Comparison of ENCODE assay signal across 9 mouse cellular contexts in the genomic region with DNA sequence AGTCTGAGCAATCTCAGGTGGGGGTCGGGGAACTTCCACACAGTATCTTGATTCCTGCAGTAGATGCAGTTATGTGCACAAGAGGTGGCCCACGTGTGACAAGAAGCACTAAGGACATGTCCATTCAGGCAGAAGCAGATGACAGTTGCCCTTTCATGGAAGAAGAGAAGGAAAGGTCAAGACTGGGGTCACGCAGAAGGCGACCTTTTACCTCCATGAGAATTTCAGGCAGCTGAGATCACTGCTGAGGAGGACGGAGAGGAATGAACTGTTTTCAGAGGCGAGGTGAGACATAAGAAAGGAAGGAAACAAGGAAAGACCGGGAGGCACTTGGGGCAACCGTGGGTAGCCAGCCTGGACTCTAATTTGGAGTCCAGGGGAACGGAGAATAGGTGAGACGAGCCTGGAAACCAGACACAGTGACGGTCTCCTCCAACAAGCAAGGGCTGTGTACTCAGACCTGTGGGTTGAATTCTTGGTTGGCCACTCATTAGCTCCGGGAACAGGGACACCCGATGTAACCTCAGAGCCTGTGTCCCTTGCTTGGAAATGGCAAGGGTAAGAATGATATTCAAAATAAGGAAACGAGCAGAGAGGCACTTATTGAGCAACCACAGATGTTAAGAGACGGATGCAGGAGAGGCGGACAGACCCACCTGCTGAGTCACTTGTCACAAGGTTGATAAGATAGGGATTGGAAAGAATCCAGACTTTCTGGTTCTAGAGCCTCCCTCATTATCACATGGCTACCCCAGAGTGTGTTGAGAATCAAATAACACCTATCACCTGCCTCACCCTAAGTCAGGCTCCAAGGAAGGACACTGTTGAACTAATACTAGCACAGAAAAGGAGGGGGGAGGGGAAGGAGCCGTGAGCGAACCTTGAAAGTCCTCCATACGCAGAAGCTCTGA.
DNase-seq lines count a peak whose midpoint lies in the region; ATAC-seq lines count a peak whose summit lies in the region.
"Had no signal": no experiment of that assay in that cellular context is flagged by ENCODE, and none has a peak within 500 bp of the region (broad histone marks: within the 10 kb centered on the region; RNA-seq: fewer than 3 reads in every experiment).

No protein-coding gene starts in this region.

- no peak overlapping the region for H3K9ac ChIP-seq in intestine, embryonic 16.5 days (ENCODE audit: low read depth, low read length)
- H3K9ac ChIP-seq: hindbrain, embryonic 15.5 days had no signal

- no peaks in the 10 kb centered on the region for H3K9me3 ChIP-seq in intestine, embryonic 16.5 days (ENCODE audit: control insufficient read depth, low read length)
- H3K9me3 ChIP-seq: hindbrain, embryonic 15.5 days had no signal

- peak; percentile 91 for DNase-seq in heart, adult 11 months
- DNase-seq in heart, postnatal 25 days (ENCODE audit: low spot score), result no peak
- peak; percentile 20 for DNase-seq in ES-CJ7 (ENCODE audit: low read depth, low spot score)
- DNase-seq in left cerebral cortex, adult 11 months (ENCODE audit: low spot score), result no peak
- DNase-seq in spleen, adult 12 weeks (ENCODE audit: low spot score), result no peak
- no peak for DNase-seq in testis, postnatal 10 days (ENCODE audit: low spot score)

- no peaks in the 10 kb centered on the region for H3K27me3 ChIP-seq in intestine, embryonic 16.5 days (replicated peaks; ENCODE audit: control insufficient read depth, insufficient read depth, low read length)
- H3K27me3 ChIP-seq: hindbrain, embryonic 15.5 days had no signal

- peak overlapping the region; percentile 80 for H3K27ac ChIP-seq in intestine, embryonic 16.5 days (ENCODE audit: low read length)
- H3K27ac ChIP-seq: hindbrain, embryonic 15.5 days had no signal

- H3K4me2 ChIP-seq in intestine, embryonic 16.5 days (ENCODE audit: low read depth, low read length), result peak overlapping the region; percentile 29; the same call in 1 of the 2 replicates
- H3K4me2 ChIP-seq: hindbrain, embryonic 15.5 days had no signal

- peaks cover 22% of the 10 kb centered on the region for H3K4me1 ChIP-seq in intestine, embryonic 16.5 days (ENCODE audit: control insufficient read depth, insufficient read depth, low read length)
- H3K4me1 ChIP-seq: hindbrain, embryonic 15.5 days had no signal

- intact Hi-C loops in heart, postnatal 25 days (cut with DNase I), result loop anchor here (5.0 kb wide), 1 partner anchor 81 kb away; no protein-coding TSS in a partner anchor

- peak; percentile 98 for ATAC-seq in intestine, embryonic 16.5 days
- ATAC-seq in megakaryocyte progenitor cell, adult 5-6 weeks (replicated peaks; ENCODE audit: poor library complexity), result peak; percentile 87

- WGBS in intestine, embryonic 16.5 days, result 50% methylated on average over 19 of the region's 19 CpGs

- H3K36me3 ChIP-seq in intestine, embryonic 16.5 days (ENCODE audit: control insufficient read depth, insufficient read depth, low read length), result no peaks in the 10 kb centered on the region
- H3K36me3 ChIP-seq: hindbrain, embryonic 15.5 days had no signal

- H3K4me3 ChIP-seq in intestine, embryonic 16.5 days (ENCODE audit: low read length), result peak overlapping the region; percentile 6; the same call in 1 of the 2 replicates
- H3K4me3 ChIP-seq: hindbrain, embryonic 15.5 days had no signal

Comparison
In these comparisons a context has a peak if more than half of its experiments do, and no peak if none do; other contexts are left out.
1. DNase-seq: peak in heart, adult 11 months (single experiment) and ES-CJ7 (single experiment); none in heart, postnatal 25 days (single experiment), left cerebral cortex, adult 11 months (single experiment), spleen, adult 12 weeks (single experiment) and testis, postnatal 10 days (single experiment).